Mouse (Mus musculus): ENCODE data around the gene Boll.
A peak's percentile ranks its signal among the peaks of the same experiment; 100 is the strongest.

Gene Boll

GRCm38 (mm10) chr1:55237643-55238161 is 125.6 kb downstream of the Boll start:
- DNase-seq = peak; percentile 39

- peak; percentile 91 for DNase-seq
Observed at GRCm38 (mm10) chr1:55236890-55237642, 126.2 kb downstream of the Boll start, which contains the start of gene Mars2. TSS of gene Mars2 (plus strand) at chr1:55237177.

GRCm38 (mm10) chr1:55236487-55236886 is 126.8 kb downstream of the Boll start:
- DNase-seq = no peak

GRCm38 (mm10) chr1:55234910-55235520 is 128.3 kb downstream of the Boll start:
- DNase-seq = no peak

- DNase-seq = no peak
Observed at GRCm38 (mm10) chr1:55228256-55228884, 134.9 kb downstream of the Boll start.

- no peak for DNase-seq
Observed at GRCm38 (mm10) chr1:55227376-55227775, 135.9 kb downstream of the Boll start.

- no peak for DNase-seq
Observed at GRCm38 (mm10) chr1:55226011-55226857, 137.0 kb downstream of the Boll start, which contains the start of gene Rftn2. TSS of gene Rftn2 (minus strand) at chr1:55226782.

GRCm38 (mm10) chr1:55225398-55225797 is 137.9 kb downstream of the Boll start:
- DNase-seq = no peak

GRCm38 (mm10) chr1:55224111-55224510 is 139.2 kb downstream of the Boll start:
- no peak for DNase-seq

- DNase-seq = no peak
Observed at GRCm38 (mm10) chr1:55223026-55223425, 140.2 kb downstream of the Boll start.

- DNase-seq = peak; percentile 37
Observed at GRCm38 (mm10) chr1:55221352-55221751, 141.9 kb downstream of the Boll start.

- no peak for DNase-seq
Observed at GRCm38 (mm10) chr1:55217191-55217590, 146.1 kb downstream of the Boll start.

- no peak for DNase-seq
Observed at GRCm38 (mm10) chr1:55215185-55215813, 148.0 kb downstream of the Boll start.

GRCm38 (mm10) chr1:55213936-55214335 is 149.3 kb downstream of the Boll start:
- DNase-seq = no peak

GRCm38 (mm10) chr1:55213475-55213874 is 149.8 kb downstream of the Boll start:
- no peak for DNase-seq

- no peak for DNase-seq
Observed at GRCm38 (mm10) chr1:55212771-55213170, 150.5 kb downstream of the Boll start.

GRCm38 (mm10) chr1:55211081-55211480 is 152.2 kb downstream of the Boll start:
- no peak for DNase-seq

GRCm38 (mm10) chr1:55210202-55210965 is 152.9 kb downstream of the Boll start:
- no peak for DNase-seq

- no peak for DNase-seq
Observed at GRCm38 (mm10) chr1:55208500-55209140, 154.6 kb downstream of the Boll start.

- no peak for DNase-seq
Observed at GRCm38 (mm10) chr1:55207561-55207960, 155.7 kb downstream of the Boll start.

- DNase-seq = no peak
Observed at GRCm38 (mm10) chr1:55205808-55206327, 157.4 kb downstream of the Boll start.

Data from cerebellum, adult 9-10 months (tissue).